Mouse (Mus musculus) embryonic stem cell, embryonic (primary cell): Measurements from ENCODE around the gene Fau.

Experiments
- CTCF ChIA-PET, 4 experiments: fragments of 300-600 bp in 2 of 4; fragments of 350-600 bp in 2 of 4; sonication (Branson Sonifier 250); formaldehyde crosslinking; loops; one replicate each; lab custom pipeline; 2022; ENCODE audit warnings: inconsistent platforms in 2 of 4; lab: Charles Lee
- POLR2A ChIA-PET, 4 experiments: fragments of 300-600 bp in 2 of 4; fragments of 350-600 bp in 2 of 4; sonication (Branson Sonifier 250); formaldehyde crosslinking; loops; one replicate each; lab custom pipeline; 2022; ENCODE audit warnings: antibody characterized with exemption in 4 of 4, inconsistent platforms in 1 of 4; lab: Charles Lee

Fau gene

GRCm38 (mm10) chr19:6057313-6058096 is at the start of gene Fau, which contains the start of gene Mrpl49:
Gene Fau (plus strand): TSS chr19:6057844.
Gene Mrpl49 (minus strand): TSS chr19:6057785.
- POLR2A ChIA-PET, result interaction anchor here (0.5 to 47.9 kb wide), 45 partner anchors 1 to 568 kb away, joined by 3 to 1520 read pairs (median 4); partner anchors contain the start of genes Cdca5 (in 3 of the 4), Syvn1 (in 3 of the 4), Zfpl1 (in 3 of the 4) and Gm28374 (in 2 of the 4)
- CTCF ChIA-PET, result interaction anchor here in 2 of 4 experiments (0.6 to 0.9 kb wide), 3 partner anchors 14 to 271 kb away, joined by 3 to 4 read pairs (median 3); no protein-coding TSS in a partner anchor

- ChIA-PET CTCF (interaction anchor here in 3 of 4 experiments (0.5 to 2.8 kb wide), 8 partner anchors 9 to 331 kb away, joined by 3 to 9 read pairs (median 5); no protein-coding TSS in a partner anchor), POLR2A (interaction anchor here (0.6 to 2.4 kb wide), 16 partner anchors 9 to 574 kb away, joined by 3 to 10 read pairs (median 4); partner anchors contain the start of genes Pola2 (in 1 of the 4) and Syvn1 (in 1 of the 4))
These were observed 48.5 kb upstream of the Fau start for GRCm38 (mm10) chr19:6009137-6009536.

GRCm38 (mm10) chr19:6013691-6014090 is 44.0 kb upstream of the Fau start:
- ChIA-PET POLR2A (interaction anchor here in 3 of 4 experiments (1.2 to 3.9 kb wide), 7 partner anchors 11 to 72 kb away, joined by 3 to 20 read pairs (median 6); partner anchors contain the start of genes Pola2 (in 1 of the 3) and Znhit2 (in 1 of the 3)), CTCF (interaction anchor here in 1 of 4 experiments (3.4 kb wide), 1 partner anchor 89 kb away, joined by 22 read pairs; the partner anchor contains the start of gene Cdc42ep2)

- CTCF ChIA-PET, result interaction anchor here (0.5 to 3.4 kb wide), 41 partner anchors 13 to 527 kb away, joined by 3 to 58 read pairs (median 4); partner anchors contain the start of genes Pola2 (in 4 of the 4), Cdc42ep2 (in 2 of the 4), Snx15 (in 2 of the 4) and Arl2 (in 1 of the 4)
- POLR2A ChIA-PET, result interaction anchor here (0.5 to 4.7 kb wide), 116 partner anchors 7 to 816 kb away, joined by 3 to 23 read pairs (median 5); partner anchors contain the start of genes Syvn1 (in 4 of the 4), Cdc42ep2 (in 3 of the 4), Pola2 (in 3 of the 4) and Tm7sf2 (in 3 of the 4)
These were observed 42.6 kb upstream of the Fau start for GRCm38 (mm10) chr19:6014991-6015510.

- ChIA-PET POLR2A (interaction anchor here (0.5 to 4.7 kb wide), 128 partner anchors 8 to 591 kb away, joined by 3 to 23 read pairs (median 5); partner anchors contain the start of genes Syvn1 (in 4 of the 4), Cdc42ep2 (in 3 of the 4), Pola2 (in 3 of the 4) and Tm7sf2 (in 3 of the 4)), CTCF (interaction anchor here (0.5 to 3.4 kb wide), 58 partner anchors 8 to 677 kb away, joined by 3 to 58 read pairs (median 4); partner anchors contain the start of genes Pola2 (in 4 of the 4), Arl2 (in 2 of the 4), Cdc42ep2 (in 2 of the 4) and Snx15 (in 2 of the 4))
These were observed 41.9 kb upstream of the Fau start, which contains the start of gene Capn1 for GRCm38 (mm10) chr19:6015511-6016315. Gene Capn1 (minus strand): TSS chr19:6015897.

- ChIA-PET CTCF (interaction anchor here (0.6 to 3.4 kb wide), 40 partner anchors 9 to 317 kb away, joined by 3 to 58 read pairs (median 4); partner anchors contain the start of genes Pola2 (in 3 of the 4), Cdc42ep2 (in 2 of the 4), Snx15 (in 2 of the 4) and Arl2 (in 1 of the 4)), POLR2A (interaction anchor here (0.6 to 4.7 kb wide), 75 partner anchors 8 to 529 kb away, joined by 3 to 23 read pairs (median 6); partner anchors contain the start of genes Cdc42ep2 (in 3 of the 4), Pola2 (in 3 of the 4), Syvn1 (in 2 of the 4) and Tm7sf2 (in 2 of the 4))
These were observed 41.1 kb upstream of the Fau start for GRCm38 (mm10) chr19:6016532-6016931.

GRCm38 (mm10) chr19:6018142-6019089 is 39.2 kb upstream of the Fau start:
- ChIA-PET POLR2A (interaction anchor here (0.6 to 4.7 kb wide), 104 partner anchors 9 to 457 kb away, joined by 3 to 39 read pairs (median 4); partner anchors contain the start of genes Pola2 (in 3 of the 4), Syvn1 (in 3 of the 4), Tm7sf2 (in 3 of the 4) and Arl2 (in 2 of the 4)), CTCF (interaction anchor here (0.5 to 2.7 kb wide), 53 partner anchors 9 to 1287 kb away, joined by 3 to 21 read pairs (median 4); partner anchors contain the start of genes Pola2 (in 3 of the 4), Cdc42ep2 (in 2 of the 4), Syvn1 (in 2 of the 4) and Men1 (in 1 of the 4))

- ChIA-PET CTCF (interaction anchor here in 2 of 4 experiments (0.6 to 2.7 kb wide), 2 partner anchors 55 to 1371 kb away, joined by 3 to 21 read pairs; partner anchors contain the start of gene Pola2 (in 1 of the 2)), POLR2A (interaction anchor here (0.6 to 4.4 kb wide), 17 partner anchors 10 to 725 kb away, joined by 3 to 37 read pairs (median 4); partner anchors contain the start of genes Cdca5 (in 2 of the 4), Pola2 (in 2 of the 4), Zfpl1 (in 2 of the 4) and Sf3b2 (in 1 of the 4))
These were observed 37.4 kb upstream of the Fau start for GRCm38 (mm10) chr19:6020276-6020675.

- POLR2A ChIA-PET, result interaction anchor here in 3 of 4 experiments (0.6 to 2.3 kb wide), 20 partner anchors 8 to 219 kb away, joined by 3 to 9 read pairs (median 4); partner anchors contain the start of genes Tm7sf2 (in 2 of the 3), Pola2 (in 1 of the 3), Snx15 (in 1 of the 3) and Syvn1 (in 1 of the 3)
- CTCF ChIA-PET, result interaction anchor here in 3 of 4 experiments (0.5 to 1.1 kb wide), 4 partner anchors 44 to 203 kb away, joined by 3 to 5 read pairs (median 4); partner anchors contain the start of gene Gpha2 (in 1 of the 3)
These were observed 34.6 kb upstream of the Fau start for GRCm38 (mm10) chr19:6023059-6023458.

GRCm38 (mm10) chr19:6023930-6024329 is 33.7 kb upstream of the Fau start:
- POLR2A ChIA-PET, result interaction anchor here in 3 of 4 experiments (0.6 to 2.3 kb wide), 13 partner anchors 9 to 220 kb away, joined by 3 to 9 read pairs (median 3); partner anchors contain the start of genes Snx15 (in 1 of the 3), Syvn1 (in 1 of the 3) and Tm7sf2 (in 1 of the 3)

GRCm38 (mm10) chr19:6028991-6029390 is 28.7 kb upstream of the Fau start:
- ChIA-PET POLR2A (interaction anchor here in 3 of 4 experiments (0.6 to 3.2 kb wide), 20 partner anchors 9 to 1239 kb away, joined by 3 to 37 read pairs (median 4); partner anchors contain the start of genes Capn1 (in 3 of the 3), Cdca5 (in 2 of the 3), Zfpl1 (in 2 of the 3) and Znhit2 (in 2 of the 3)), CTCF (interaction anchor here (0.6 to 2.2 kb wide), 11 partner anchors 11 to 1089 kb away, joined by 3 to 7 read pairs (median 5); partner anchors contain the start of genes Snx15 (in 1 of the 4) and Syvn1 (in 1 of the 4))

More at GRCm38 (mm10) chr19:6023930-6024329, 33.7 kb upstream of the Fau start:
- CTCF ChIA-PET, result interaction anchor here in 1 of 4 experiments (1.1 kb wide), 1 partner anchor 44 kb away, joined by 3 read pairs; no protein-coding TSS in a partner anchor

GRCm38 (mm10) chr19:6029426-6029825 is 28.2 kb upstream of the Fau start:
- ChIA-PET POLR2A (interaction anchor here (0.6 to 3.2 kb wide), 35 partner anchors 8 to 1239 kb away, joined by 3 to 37 read pairs (median 3); partner anchors contain the start of genes Capn1 (in 3 of the 4), Cdca5 (in 2 of the 4), Snx15 (in 2 of the 4) and Syvn1 (in 2 of the 4)), CTCF (interaction anchor here (0.6 to 2.2 kb wide), 16 partner anchors 11 to 1088 kb away, joined by 3 to 10 read pairs (median 5); partner anchors contain the start of genes Capn1 (in 2 of the 4), Snx15 (in 1 of the 4) and Syvn1 (in 1 of the 4))

GRCm38 (mm10) chr19:6030520-6031280 is 26.9 kb upstream of the Fau start:
- POLR2A ChIA-PET, result interaction anchor here in 3 of 4 experiments (0.5 to 3.2 kb wide), 28 partner anchors 7 to 343 kb away, joined by 3 to 37 read pairs (median 6); partner anchors contain the start of genes Capn1 (in 3 of the 3), Cdca5 (in 2 of the 3), Syvn1 (in 2 of the 3) and Zfpl1 (in 2 of the 3)
- CTCF ChIA-PET, result interaction anchor here in 2 of 4 experiments (0.5 to 2.2 kb wide), 9 partner anchors 12 to 365 kb away, joined by 3 to 15 read pairs (median 7); partner anchors contain the start of gene Capn1 (in 1 of the 2)
